Mouse (Mus musculus) testis, adult 2 months (tissue): ENCODE results near the gene Arid1b.

Source experiments
- CTCF ChIP-seq: fragments of 200-500 bp; IDR thresholded peaks from 2 replicates; pipeline ENCODE4 v1.5.1; 2012; ENCODE audit warnings: low read depth, mild to moderate bottlenecking, inconsistent platforms, low read length, moderate library complexity; ENCODE audit not compliant: control insufficient read depth, insufficient read depth, insufficient replicate concordance
- POLR2A ChIP-seq: fragments of 200-500 bp; IDR thresholded peaks from 2 replicates; pipeline ENCODE4 v1.6.1; 2012; ENCODE audit warnings: low read depth, mild to moderate bottlenecking, inconsistent platforms, low read length, moderate library complexity; ENCODE audit not compliant: control insufficient read depth

DNA sequence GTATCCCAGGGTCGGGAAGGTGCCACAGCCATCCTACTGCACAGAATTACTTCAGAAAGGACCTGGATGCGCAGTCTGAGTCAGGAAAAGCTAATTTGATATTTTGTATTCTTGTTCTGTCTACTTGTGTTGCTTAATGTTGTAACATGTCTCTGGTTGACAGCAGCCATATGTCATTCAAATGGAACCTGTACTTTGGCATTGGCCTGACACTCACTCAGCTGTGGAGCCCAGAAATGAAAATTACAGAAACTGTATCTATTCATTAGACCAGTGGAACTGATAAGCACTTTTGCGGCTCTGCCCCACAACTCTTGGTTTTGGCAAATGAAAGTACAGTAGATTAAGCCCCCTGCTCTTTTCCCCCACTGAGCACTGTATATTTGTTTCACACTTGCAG lies 89.4 kb downstream of the Arid1b start:
- TF ChIP-seq POLR2A (no peak), CTCF (no peak)
